Mouse (Mus musculus): ENCODE results near the gene Fam124a.

GRCm38 (mm10) chr14:62648405-62648804 is 92.9 kb downstream of the Fam124a start:
- no peak for TF ChIP-seq TAL1 (IDR thresholded peaks at IDR 0.05; ENCODE audit: low read length)
- TF ChIP-seq GATA1 (IDR thresholded peaks at IDR 0.05; ENCODE audit: low read length), result no peak
